Mouse (Mus musculus) cerebral cortex, adult 2 months (tissue): ENCODE measurements around the gene Pde1c.

Source experiments
- WGBS: fragments of 180-500 bp; shearing (Covaris S2); methylation state at CpG from one replicate; pipeline ENCODE4 v1.1.7; 2018; 5-methylcytosine and 5-hydroxymethylcytosine counted together

Pde1c gene

DNA sequence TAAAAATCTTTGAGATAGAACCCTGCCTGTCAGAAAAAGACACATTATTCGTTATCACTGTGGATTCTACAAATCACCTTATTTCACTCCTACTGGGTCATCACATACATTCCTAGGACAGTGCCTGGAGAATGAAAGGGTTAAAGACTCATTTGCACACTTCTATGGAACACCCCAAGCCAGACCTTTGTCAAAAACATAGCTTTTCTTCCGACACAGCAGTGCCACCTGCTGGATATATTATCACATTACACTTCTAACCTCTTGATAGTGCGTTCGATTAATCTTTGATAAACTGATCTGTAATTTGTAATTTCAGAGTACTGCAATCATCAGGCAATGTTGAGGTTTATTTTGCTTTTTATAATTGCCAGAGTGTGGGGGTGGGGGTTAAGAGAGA lies 519.8 kb downstream of the Pde1c start:
- 17% methylated on average over 4 of the region's 4 CpGs for WGBS

DNA sequence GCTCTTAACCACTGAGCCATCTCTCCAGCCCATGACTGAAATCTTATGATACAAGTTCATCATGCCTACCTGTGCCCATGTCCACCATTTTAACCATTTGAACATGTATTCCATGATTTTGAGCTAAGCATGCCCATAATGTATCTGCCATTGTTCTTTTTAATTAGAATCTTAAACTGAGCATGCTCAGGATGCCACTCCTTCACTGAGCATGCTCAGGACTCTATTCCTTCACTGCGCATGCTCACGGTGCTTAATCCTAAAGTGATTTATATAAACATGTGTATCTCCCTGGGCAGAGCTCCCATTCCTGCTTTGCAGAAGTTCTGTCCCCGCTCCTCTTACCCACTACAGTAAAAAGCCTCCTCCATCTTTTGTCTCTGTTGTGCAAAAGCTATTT lies 520.3 kb downstream of the Pde1c start:
- 69% methylated on average over 3 of the region's 3 CpGs for WGBS

DNA sequence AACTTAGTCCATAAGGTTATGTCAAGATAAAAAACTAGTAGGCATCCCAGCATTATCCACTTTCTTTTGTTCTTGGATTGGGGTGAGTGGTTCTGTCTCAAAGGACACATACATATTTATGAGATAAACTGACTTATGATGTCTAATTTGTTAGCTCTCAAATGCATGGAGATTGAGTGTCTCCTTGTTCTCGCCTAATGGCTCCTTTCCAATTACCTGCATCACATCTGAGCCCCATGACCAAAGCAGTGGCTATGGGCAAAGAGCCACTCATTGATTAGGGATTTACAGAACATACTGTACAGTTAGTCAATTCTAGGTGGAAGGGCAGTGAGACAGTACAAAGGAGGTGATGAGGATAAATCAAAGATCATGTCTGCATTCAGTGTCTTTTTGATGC lies 524.2 kb downstream of the Pde1c start:
- WGBS: 91% methylated on average over 1 of the region's 1 CpGs

DNA sequence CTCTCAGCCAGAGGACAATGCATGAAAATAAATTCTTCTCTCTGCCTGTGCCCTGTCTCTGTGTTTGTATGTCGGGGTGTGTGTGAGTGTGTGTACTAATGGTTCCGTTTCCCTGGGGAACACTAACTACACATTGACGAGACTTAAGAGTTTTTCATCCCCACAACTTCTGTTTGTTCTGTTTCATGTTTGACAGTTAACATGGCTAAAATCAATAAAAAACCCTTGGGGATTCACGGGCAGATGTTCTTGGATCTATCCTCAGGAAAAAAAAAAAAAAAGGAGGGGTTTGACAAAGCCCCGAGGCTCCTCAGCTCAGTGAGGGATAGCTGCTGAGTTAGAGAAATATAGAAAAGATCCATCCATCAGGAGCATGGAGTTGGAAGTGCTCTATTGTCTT lies 524.6 kb downstream of the Pde1c start:
- WGBS: 83% methylated on average over 5 of the region's 5 CpGs

DNA sequence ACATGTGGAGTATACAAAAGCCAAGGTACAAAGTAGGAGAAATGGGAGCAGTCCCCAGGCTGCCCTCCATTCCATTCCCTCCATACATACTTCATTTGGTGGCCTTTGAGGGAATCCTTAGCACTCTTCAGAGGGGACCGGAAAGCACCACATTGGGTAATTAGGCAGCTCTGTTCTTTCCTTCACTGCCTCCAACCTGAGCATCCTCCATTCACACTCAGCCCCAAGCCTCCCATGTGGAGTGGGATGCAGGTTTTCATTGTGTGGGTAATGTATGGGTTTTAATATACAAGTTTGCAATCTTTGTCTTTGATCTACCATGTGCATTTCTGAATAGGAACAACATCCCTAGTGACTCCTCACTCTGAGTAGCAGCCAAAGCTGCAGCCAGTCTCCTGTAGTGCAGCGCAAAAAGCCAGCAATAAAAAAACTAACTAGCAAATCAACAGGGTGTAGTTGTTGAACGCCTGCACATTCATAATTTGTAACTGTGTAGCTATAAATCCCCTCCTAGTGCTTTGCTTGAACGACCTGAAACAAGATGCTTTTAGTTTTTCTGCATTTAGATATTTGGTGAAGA lies 529.3 kb downstream of the Pde1c start:
- WGBS: 76% methylated on average over 4 of the region's 4 CpGs

DNA sequence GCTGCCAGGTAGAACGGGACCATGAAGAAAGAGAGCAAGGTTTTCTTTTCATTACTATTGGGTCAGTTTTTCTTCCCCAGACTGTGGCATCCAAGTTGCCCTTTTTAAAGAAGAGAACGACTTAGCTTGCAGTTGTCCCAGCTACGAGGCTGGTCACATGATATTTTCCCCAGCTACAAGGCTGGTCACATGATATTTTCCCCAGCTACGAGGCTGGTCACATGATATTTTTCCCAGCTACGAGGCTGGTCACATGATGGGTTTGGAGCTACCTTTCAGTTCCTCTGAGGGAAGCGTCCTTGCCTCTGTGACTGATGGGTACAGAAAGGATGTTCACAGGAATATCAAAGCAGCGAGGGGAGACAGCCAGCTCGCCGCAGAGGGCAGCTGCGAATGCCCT lies 533.8 kb downstream of the Pde1c start:
- 81% methylated on average over 10 of the region's 10 CpGs for WGBS

DNA sequence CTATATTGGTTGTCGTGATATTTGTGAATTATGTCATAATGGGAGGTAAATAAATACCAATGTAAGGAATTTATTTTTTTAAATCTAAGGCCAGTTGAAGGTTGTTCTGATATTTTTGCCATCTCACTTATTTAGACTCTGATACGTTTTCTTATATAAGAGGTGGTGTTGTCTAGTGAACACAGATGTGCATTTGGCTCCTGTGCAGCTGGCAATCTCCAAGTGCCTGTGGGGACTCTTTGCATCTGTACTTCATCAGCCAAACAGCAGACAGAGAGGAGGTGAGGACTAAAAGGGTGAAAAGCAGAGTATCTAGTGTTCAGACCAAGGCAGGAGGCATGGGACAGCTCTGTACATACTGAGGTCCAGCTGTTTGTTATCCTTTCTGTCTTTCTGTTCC lies 536.7 kb downstream of the Pde1c start:
- 82% methylated on average over 2 of the region's 2 CpGs for WGBS

DNA sequence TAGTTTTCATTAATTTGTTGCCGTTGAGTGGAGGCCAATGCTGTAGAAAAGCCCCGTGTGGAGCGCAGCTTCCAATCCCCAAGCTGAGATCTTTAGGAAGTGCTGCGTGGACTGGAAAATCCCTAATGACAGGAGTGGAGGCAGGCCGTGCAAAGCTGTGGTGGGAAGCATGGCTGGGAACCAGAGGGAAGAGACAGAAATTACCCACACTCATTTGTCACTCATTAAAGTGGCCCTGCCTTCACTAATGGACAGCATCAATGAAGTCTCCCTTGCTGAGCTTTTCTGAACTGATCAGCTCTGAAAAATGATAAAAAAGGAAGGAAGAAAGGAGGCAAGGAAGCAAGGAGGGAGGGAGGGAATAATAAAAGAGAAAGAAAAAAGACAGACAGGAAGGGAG lies 538.9 kb downstream of the Pde1c start:
- 78% methylated on average over 5 of the region's 5 CpGs for WGBS

DNA sequence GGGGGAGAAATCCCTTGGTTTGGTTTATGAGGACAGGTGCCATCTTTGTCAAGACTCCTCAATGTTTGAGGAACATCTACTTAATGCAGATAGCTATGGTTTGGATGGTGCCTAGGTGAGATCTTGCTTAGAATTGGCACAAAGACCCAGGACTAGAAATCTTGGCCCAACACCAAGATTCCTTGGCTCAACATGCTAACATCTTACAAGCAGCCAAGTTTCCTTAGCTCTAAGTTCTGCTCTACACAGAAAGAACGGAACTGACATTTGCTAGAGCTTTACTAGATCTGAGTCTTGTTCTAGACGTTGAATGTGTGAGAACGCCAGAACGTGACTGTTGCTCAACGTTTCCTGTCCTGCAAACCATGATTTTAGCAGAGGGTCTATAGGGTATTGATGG lies 540.9 kb downstream of the Pde1c start:
- WGBS: 45% methylated on average over 5 of the region's 5 CpGs

DNA sequence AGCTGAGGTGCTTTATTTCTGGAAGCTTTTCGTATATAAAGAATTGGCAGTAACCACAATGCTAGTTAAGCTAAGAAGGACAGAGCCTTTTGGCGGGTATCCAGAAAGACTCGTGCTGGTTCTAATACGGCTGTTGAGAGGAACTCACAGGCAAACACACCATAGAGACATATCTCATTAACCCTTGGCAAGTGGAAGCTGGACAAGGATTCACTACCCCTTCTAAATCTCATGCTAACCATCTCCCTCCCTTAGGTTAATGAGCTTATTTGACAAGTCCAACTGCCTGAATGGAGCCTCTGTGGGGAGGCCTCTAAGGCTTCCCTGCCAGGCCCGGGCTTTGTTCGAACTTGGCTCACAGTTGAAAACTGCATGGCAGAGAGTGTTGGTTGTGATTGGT lies 541.6 kb downstream of the Pde1c start:
- 39% methylated on average over 6 of the region's 6 CpGs for WGBS

DNA sequence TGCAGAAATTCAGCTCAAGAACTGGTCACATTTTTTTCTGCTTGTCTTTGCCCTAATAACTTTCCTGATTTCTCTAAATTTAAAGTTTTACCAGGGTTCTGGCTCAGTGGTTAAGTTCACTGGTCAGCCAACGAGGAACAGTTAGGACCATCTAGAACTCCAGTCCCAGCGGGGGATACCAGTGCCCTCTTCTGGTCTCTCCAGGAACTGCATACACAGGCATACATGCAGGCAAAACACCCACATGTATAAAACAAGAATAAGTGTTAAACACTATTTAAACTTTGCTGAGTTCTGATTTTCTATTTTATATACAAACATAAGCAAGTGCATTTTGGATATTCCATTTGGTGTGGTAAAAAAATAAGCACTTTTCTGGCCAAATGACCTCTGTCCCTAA lies 543.4 kb downstream of the Pde1c start:
- 82% methylated on average over 2 of the region's 2 CpGs for WGBS
